Mouse (Mus musculus) midbrain, embryonic 16.5 days (tissue): ENCODE data around the gene Hdc. TPM values are rescaled to one million over a fixed set of nuclear protein-coding genes. Genes with fewer than 3 reads are reported as not detected.

ENCODE experiments used
- ATAC-seq: fragments of 200-750 bp; cut with Nextera tagmentation; 2 replicates; pipeline ENCODE4 v1.8.0; 2017; ENCODE audit warnings: moderate TSS enrichment
- H3K27ac ChIP-seq: fragments of 300-500 bp; sonication (generic); 2 replicates; pipeline ENCODE4 v1.5.1; 2014; ENCODE audit warnings: mild to moderate bottlenecking, low read length, mixed read lengths
- H3K27me3 ChIP-seq: fragments of 300-500 bp; sonication (generic); 2 replicates; pipeline ENCODE4 v1.6.1; 2014; ENCODE audit warnings: low read depth, low read length, mixed read lengths; ENCODE audit not compliant: control insufficient read depth, insufficient read depth
- H3K36me3 ChIP-seq: fragments of 300-500 bp; sonication (generic); 2 replicates; pipeline ENCODE4 v1.6.1; 2014; ENCODE audit warnings: mild to moderate bottlenecking, low read length, moderate library complexity, mixed read lengths; ENCODE audit not compliant: control insufficient read depth, insufficient read depth
- H3K4me1 ChIP-seq: fragments of 300-500 bp; sonication (generic); 2 replicates; pipeline ENCODE4 v1.6.1; 2014; ENCODE audit warnings: mild to moderate bottlenecking, low read length, mixed read lengths; ENCODE audit not compliant: control insufficient read depth, insufficient read depth
- H3K4me2 ChIP-seq: fragments of 300-500 bp; sonication (generic); 2 replicates; pipeline ENCODE4 v1.6.1; 2014; ENCODE audit warnings: mild to moderate bottlenecking, low read length, mixed read lengths
- H3K4me3 ChIP-seq: fragments of 300-500 bp; sonication (generic); 2 replicates; pipeline ENCODE4 v1.5.1; 2014; ENCODE audit warnings: low read depth, mild to moderate bottlenecking, low read length, moderate library complexity, mixed read lengths
- H3K9ac ChIP-seq: fragments of 300-500 bp; sonication (generic); 2 replicates; pipeline ENCODE4 v1.6.1; 2014; ENCODE audit warnings: low read depth, low read length, mixed read lengths
- H3K9me3 ChIP-seq: fragments of 300-500 bp; sonication (generic); replicated peaks from 2 replicates; pipeline ENCODE4 v1.6.1; 2014; ENCODE audit warnings: mild to moderate bottlenecking, low read length, mixed read lengths; ENCODE audit not compliant: control insufficient read depth, poor library complexity, severe bottlenecking
- WGBS: fragments of 180-500 bp; shearing (Covaris S2); extraction: QIAGEN DNeasy Blood & Tissue Kit; methylation state at CpG from one replicate; pipeline ENCODE4 v1.1.7; 2014; 5-methylcytosine and 5-hydroxymethylcytosine counted together
- polyA plus RNA-seq: library from polyadenylated mRNA; unstranded; fragments of >200 nt; fragmentation: Nextera tagmentation; extraction: Ambion mirVana; gene quantifications from 2 replicates; pipeline ENCODE4 v1.2.1, GENCODE M21; 2015

Gene Hdc
- polyA plus RNA-seq, 1 experiment from 2014 or later: 1.7 TPM

DNA sequence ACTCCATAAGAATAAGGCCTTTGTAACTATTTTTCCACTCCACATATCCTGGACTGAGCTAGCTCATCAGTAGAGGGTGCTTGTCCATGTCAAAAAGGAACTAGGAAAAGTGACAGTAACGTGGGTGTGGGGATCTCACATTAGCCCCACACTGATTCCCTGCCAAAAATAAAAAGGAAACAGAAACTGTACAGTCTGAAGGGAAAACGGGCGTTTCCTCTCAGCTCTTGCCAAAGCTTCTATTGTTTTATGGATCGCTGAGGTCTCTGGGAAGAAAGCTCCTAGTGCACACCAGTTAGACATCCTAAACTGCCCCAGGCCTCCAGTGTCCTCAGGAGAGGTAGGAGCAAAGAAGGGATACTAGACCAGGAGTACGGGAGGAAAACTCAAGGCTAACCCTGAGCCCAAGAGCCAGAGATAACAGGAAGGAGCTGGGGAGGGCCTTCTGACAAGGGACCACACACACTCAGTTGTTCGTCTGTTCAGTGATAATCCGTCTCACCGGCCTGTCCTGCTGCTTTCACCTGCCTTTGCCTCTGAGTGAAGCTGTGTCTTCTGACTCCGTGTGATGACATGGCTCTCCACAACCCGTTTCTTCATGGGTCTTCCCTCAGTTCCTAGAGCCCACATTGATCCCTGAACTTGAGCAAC lies 11.4 kb downstream of the Hdc start:
- no peaks in the 10 kb centered on the region for H3K4me1 ChIP-seq
- H3K4me3 ChIP-seq: no peak overlapping the region
- WGBS: 76% methylated on average over 10 of the region's 10 CpGs
- no peaks in the 10 kb centered on the region for H3K27me3 ChIP-seq
- ATAC-seq: no peak
- H3K27ac ChIP-seq: no peak overlapping the region
- no peaks in the 10 kb centered on the region for H3K36me3 ChIP-seq
- no peaks in the 10 kb centered on the region for H3K9me3 ChIP-seq
- H3K9ac ChIP-seq: no peak overlapping the region
- no peak overlapping the region for H3K4me2 ChIP-seq

- no peak overlapping the region for H3K4me3 ChIP-seq
- no peaks in the 10 kb centered on the region for H3K36me3 ChIP-seq
- H3K4me2 ChIP-seq: no peak overlapping the region
- no peaks in the 10 kb centered on the region for H3K9me3 ChIP-seq
- H3K27ac ChIP-seq: no peak overlapping the region
- no peak for ATAC-seq
- 72% methylated on average over 4 of the region's 4 CpGs for WGBS
- H3K9ac ChIP-seq: no peak overlapping the region
- no peaks in the 10 kb centered on the region for H3K27me3 ChIP-seq
- no peaks in the 10 kb centered on the region for H3K4me1 ChIP-seq
These were observed 12.4 kb downstream of the Hdc start for GRCm38 (mm10) chr2:126606688-126607062.

DNA sequence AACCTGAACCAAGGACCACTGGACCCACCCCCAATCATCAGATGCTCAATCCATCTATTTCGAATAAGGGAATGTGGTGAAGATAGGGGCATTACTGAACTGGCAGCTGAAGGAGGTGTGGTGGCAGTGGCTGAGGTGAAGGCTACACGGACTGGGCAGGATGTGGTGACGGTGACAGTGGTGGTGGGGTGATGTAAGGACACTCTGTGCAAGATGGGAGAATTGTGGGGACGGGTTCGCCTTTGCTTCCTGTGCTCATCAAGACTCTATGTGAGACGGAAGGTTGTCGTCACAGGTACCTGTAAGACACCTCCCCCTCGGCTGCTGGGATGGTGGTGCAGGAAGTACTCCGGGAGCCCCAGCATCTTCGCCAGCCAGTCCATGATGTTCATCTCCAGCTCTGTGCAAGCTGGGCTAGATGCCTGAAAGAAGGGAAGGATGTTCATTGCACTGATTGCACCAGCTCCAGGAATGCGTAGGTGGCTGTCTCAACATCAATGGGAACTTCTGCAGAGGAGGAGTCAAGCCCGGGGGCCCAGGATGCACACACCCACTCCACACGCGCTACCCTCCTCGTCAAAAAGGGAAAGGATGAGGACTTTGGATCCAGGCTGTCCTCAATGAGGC lies 12.9 kb downstream of the Hdc start:
- Histone ChIP-seq H3K4me1 (no peaks in the 10 kb centered on the region), H3K27me3 (no peaks in the 10 kb centered on the region), H3K27ac (no peak overlapping the region), H3K9ac (no peak overlapping the region), H3K36me3 (no peaks in the 10 kb centered on the region), H3K4me2 (no peak overlapping the region), H3K9me3 (no peaks in the 10 kb centered on the region), H3K4me3 (no peak overlapping the region)
- ATAC-seq: no peak
- WGBS: 90% methylated on average over 15 of the region's 15 CpGs

DNA sequence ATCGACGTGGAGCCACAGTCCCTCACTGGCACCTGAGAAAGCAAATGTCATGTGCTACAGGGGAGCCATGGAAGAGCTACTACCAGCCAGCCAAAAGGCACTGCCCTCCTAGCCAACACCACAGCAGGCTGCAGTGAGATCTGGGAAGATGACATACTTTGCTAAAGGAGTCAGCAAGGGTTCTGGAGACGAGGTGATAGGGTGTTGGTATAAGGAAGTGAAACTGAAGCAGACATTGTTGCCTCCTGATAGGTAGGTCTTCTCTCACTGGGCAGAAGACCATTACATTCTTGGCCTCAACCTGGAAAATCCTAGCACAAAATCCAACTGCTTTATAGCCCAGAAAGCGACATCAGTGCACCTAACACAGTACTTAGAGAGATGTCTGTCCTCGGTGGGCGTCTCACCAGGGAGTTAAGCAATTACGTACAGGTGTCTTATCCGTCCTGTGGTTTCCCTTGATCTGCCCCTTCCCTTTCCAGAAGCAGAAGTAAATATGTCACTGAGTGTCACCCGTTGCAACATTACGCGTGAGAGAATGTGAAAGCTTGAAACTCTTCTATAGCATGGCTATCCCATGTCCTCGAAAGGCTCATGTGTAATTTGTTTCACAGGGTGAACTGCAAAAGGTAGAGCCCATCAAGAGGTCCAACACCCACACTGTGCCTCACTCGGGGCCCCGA lies 17.0 kb downstream of the Hdc start:
- H3K27me3 ChIP-seq: no peaks in the 10 kb centered on the region
- H3K4me2 ChIP-seq: no peak overlapping the region
- WGBS: 93% methylated on average over 14 of the region's 14 CpGs
- H3K4me1 ChIP-seq: no peaks in the 10 kb centered on the region
- H3K9ac ChIP-seq: no peak overlapping the region
- H3K27ac ChIP-seq: no peak overlapping the region
- no peak for ATAC-seq
- no peaks in the 10 kb centered on the region for H3K36me3 ChIP-seq
- no peak overlapping the region for H3K4me3 ChIP-seq
- no peaks in the 10 kb centered on the region for H3K9me3 ChIP-seq

DNA sequence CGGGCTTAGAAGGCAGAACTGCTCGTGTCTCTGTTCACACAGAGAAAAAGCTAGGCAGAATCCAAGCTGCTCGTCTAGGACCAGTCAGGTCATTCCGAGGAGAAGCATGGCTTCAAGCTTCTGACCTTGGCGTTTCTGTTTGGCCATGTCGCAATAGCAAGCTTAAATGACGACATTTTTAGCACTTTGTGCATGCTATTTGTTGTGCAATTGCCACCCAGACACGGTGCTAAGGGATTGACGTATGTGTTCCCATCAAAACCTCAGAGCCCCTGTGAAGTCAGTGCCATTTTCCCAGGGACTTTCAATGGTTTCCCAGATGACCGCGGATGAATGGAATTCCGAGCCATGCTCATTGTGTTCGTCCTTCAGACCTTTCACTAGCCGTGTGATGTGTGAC lies 18.6 kb downstream of the Hdc start:
- no peak overlapping the region for H3K9ac ChIP-seq
- no peaks in the 10 kb centered on the region for H3K27me3 ChIP-seq
- no peaks in the 10 kb centered on the region for H3K9me3 ChIP-seq

GRCm38 (mm10) chr2:126599005-126599404 lies 20.1 kb downstream of the Hdc start:
- Histone ChIP-seq H3K27me3 (no peaks in the 10 kb centered on the region), H3K4me1 (no peaks in the 10 kb centered on the region)

More for the DNA sequence above, 18.6 kb downstream of the Hdc start:
- ATAC-seq: no peak
- H3K36me3 ChIP-seq: no peaks in the 10 kb centered on the region
- H3K4me1 ChIP-seq: no peaks in the 10 kb centered on the region
- no peak overlapping the region for H3K27ac ChIP-seq
- H3K4me2 ChIP-seq: no peak overlapping the region
- no peak overlapping the region for H3K4me3 ChIP-seq
- WGBS: 76% methylated on average over 14 of the region's 14 CpGs

DNA sequence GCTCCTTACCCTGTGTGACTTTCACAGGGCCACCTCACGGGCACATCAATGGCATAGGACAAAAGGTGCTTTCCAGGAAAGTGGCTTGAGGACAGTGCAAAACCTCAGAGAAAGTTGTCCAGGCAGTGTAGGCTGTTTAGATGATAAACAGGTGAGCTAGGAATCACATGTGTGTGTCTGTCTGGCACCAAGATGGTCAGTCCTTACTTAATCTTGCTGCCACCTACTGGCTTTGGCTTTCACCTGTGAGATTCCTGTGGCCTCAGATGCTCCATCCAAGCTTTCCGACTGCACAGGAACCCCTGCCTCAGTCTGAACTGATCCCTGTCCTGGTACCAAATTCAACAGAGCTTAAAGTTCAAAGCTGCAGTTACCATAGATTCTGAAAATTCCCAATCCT lies 20.7 kb downstream of the Hdc start:
- Histone ChIP-seq H3K27ac (no peak overlapping the region), H3K9me3 (no peaks in the 10 kb centered on the region), H3K4me1 (no peaks in the 10 kb centered on the region), H3K4me2 (no peak overlapping the region), H3K9ac (no peak overlapping the region), H3K4me3 (no peak overlapping the region), H3K36me3 (no peaks in the 10 kb centered on the region), H3K27me3 (no peaks in the 10 kb centered on the region)
- ATAC-seq: no peak
- 51% methylated on average over 2 of the region's 2 CpGs for whole genome bisulfite sequencing

More at GRCm38 (mm10) chr2:126599005-126599404, 20.1 kb downstream of the Hdc start:
- Histone ChIP-seq H3K36me3 (no peaks in the 10 kb centered on the region), H3K9ac (no peak overlapping the region), H3K4me3 (no peak overlapping the region), H3K27ac (no peak overlapping the region), H3K4me2 (no peak overlapping the region), H3K9me3 (no peaks in the 10 kb centered on the region)
- WGBS: 12% methylated on average over 3 of the region's 3 CpGs
- 0 out of 2 replicates have a peak, but pooled peaks have one; percentile 48 for ATAC-seq

DNA sequence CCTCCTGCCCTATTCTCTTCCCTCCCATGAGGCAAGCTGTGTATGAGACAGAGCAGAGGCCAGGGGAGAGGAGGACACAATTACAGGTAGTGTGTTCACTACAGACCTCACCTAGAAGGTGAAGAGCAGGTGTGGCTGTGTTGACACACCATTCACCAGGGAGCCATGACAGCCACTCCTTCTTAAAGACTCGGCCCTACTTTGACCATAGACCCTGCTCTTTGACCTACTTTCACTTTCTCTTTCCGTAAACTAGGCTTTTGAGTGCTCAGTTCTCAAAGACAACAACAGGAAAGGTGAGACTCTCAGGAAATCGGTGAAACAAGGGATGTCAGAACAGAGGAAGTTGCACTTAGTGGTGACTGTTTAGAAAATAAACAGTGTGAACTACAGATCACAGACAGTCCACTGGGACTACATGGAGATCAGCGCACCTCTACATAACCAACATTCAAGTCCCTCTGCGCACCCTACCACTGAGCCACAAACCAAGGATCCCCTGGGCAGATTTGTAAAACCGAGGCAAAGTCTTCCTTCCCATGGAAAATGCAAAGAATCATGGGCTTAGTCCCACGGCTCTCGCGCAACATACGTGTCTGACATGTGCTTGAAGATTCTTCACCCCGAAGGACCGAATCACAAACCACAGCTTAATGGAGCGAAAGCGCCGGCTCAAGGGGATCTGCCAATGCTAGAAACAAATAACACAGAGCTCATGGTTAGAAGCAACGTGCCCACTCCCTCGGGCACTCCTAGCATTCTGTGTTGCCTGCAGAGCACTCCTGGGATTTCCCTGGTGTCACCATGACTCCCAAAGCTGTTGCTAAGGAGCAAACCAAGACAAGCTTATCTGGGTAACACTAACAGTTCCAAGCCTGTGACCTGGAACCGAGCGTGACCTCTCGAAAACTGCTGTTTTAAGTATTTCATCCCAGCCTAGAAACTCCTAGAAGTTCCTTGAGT lies 21.5 kb downstream of the Hdc start:
- Histone ChIP-seq H3K27ac (no peak overlapping the region), H3K4me2 (no peak overlapping the region), H3K4me3 (no peak overlapping the region), H3K9ac (no peak overlapping the region), H3K36me3 (no peaks in the 10 kb centered on the region), H3K4me1 (no peaks in the 10 kb centered on the region), H3K9me3 (no peaks in the 10 kb centered on the region), H3K27me3 (no peaks in the 10 kb centered on the region)
- no peak for ATAC-seq
- WGBS: 80% methylated on average over 20 of the region's 20 CpGs
